Mouse (Mus musculus): ENCODE data around the gene Prkcq.
"Not testable (repeated sequence)": the region's sequence is repeated elsewhere in the genome, so short reads cannot be mapped to it uniquely, and the experiment has no call there.

The Prkcq gene

GRCm38 (mm10) chr2:11346419-11346818, 174.5 kb downstream of the Prkcq start:
- DNase-seq (ENCODE audit: extremely low read depth, low read depth, low spot score), result not testable (repeated sequence)

- no peak for DNase-seq (ENCODE audit: extremely low read depth, low read depth, low spot score)
Measured at GRCm38 (mm10) chr2:11347791-11348190, 175.9 kb downstream of the Prkcq start.

Data from fat pad, adult 2 months (tissue).